Mouse (Mus musculus) cortical plate, adult 2 months (tissue): Measurements from ENCODE around the gene Hivep1.

Source experiments
- CTCF ChIP-seq: fragments of 200-500 bp; IDR thresholded peaks from 2 replicates; pipeline ENCODE4 v1.5.1; 2011; ENCODE audit warnings: mild to moderate bottlenecking, control low read depth, low read length; ENCODE audit not compliant: insufficient read depth; ENCODE audit errors: extremely low read depth
- POLR2A ChIP-seq: fragments of 200-500 bp; IDR thresholded peaks from 2 replicates; pipeline ENCODE4 v1.6.1; 2011; ENCODE audit warnings: mild to moderate bottlenecking, low read length, control low read depth; ENCODE audit not compliant: insufficient read depth; ENCODE audit errors: extremely low read depth

DNA sequence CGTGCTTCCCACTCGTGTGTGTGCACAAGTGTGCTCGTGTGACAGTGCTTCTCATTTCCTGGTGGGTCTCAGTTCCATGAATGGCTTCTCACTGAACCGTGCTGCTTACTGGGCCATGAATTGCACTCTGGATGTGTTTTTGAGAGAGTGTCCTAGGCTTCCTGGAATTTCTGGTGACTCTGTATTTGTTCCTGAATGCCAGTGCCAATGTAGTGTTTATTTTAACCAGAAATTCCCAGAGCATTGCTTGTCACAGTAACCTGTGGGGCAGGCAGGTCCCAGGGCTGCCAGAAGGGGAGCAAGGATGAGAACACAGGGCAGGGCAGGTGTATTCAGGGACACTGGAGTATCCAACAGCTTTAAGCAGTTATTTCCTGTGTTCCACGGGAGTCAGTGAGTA is 36.5 kb downstream of the Hivep1 start:
- TF ChIP-seq CTCF = no peak
- no peak for TF ChIP-seq POLR2A
